Mouse (Mus musculus): ENCODE data around the gene Tmed11.
"Not testable (repeated sequence)": the region's sequence is repeated elsewhere in the genome, so short reads cannot be mapped to it uniquely, and the experiment has no call there.

Tmed11 gene

GRCm38 (mm10) chr5:108795263-108795662, at the start of gene Tmed11:
Gene Tmed11 (minus strand): TSS chr5:108795363.
- not testable (repeated sequence) for DNase-seq (ENCODE audit: low read depth, low spot score)

- peak; percentile 9 for DNase-seq (ENCODE audit: low read depth, low spot score)
Observed at GRCm38 (mm10) chr5:108836156-108836555, 41.0 kb upstream of the Tmed11 start.

GRCm38 (mm10) chr5:108823276-108823675, 28.1 kb upstream of the Tmed11 start:
- no peak for DNase-seq (ENCODE audit: low read depth, low spot score)

GRCm38 (mm10) chr5:108808750-108809149, 13.6 kb upstream of the Tmed11 start, which contains the start of gene Vmn2r8:
Gene Vmn2r8 (minus strand): TSS chr5:108808850.
- not testable (repeated sequence) for DNase-seq (ENCODE audit: low read depth, low spot score)

- no peak for DNase-seq (ENCODE audit: low read depth, low spot score)
Observed at GRCm38 (mm10) chr5:108803646-108804045, 8.5 kb upstream of the Tmed11 start.

- DNase-seq (ENCODE audit: low read depth, low spot score): peak; percentile 2
Observed at GRCm38 (mm10) chr5:108790385-108790784, 4.8 kb downstream of the Tmed11 start.

GRCm38 (mm10) chr5:108774630-108775306, 20.4 kb downstream of the Tmed11 start, which contains the start of gene Rnf212:
Gene Rnf212 (minus strand): TSS chr5:108774982.
- DNase-seq (ENCODE audit: low read depth, low spot score): no peak

- no peak for DNase-seq (ENCODE audit: low read depth, low spot score)
Observed at GRCm38 (mm10) chr5:108760002-108760401, 35.2 kb downstream of the Tmed11 start.

GRCm38 (mm10) chr5:108758396-108758795, 36.8 kb downstream of the Tmed11 start:
- DNase-seq (ENCODE audit: low read depth, low spot score): peak; percentile 16

GRCm38 (mm10) chr5:108751258-108751657, 43.9 kb downstream of the Tmed11 start:
- DNase-seq (ENCODE audit: low read depth, low spot score): not testable (repeated sequence)

GRCm38 (mm10) chr5:108750328-108751210, 44.6 kb downstream of the Tmed11 start:
- DNase-seq (ENCODE audit: low read depth, low spot score): no peak

GRCm38 (mm10) chr5:108744629-108745028, 50.5 kb downstream of the Tmed11 start:
- no peak for DNase-seq (ENCODE audit: low read depth, low spot score)

GRCm38 (mm10) chr5:108743856-108744255, 51.3 kb downstream of the Tmed11 start:
- peak; percentile 25 for DNase-seq (ENCODE audit: low read depth, low spot score)

- no peak for DNase-seq (ENCODE audit: low read depth, low spot score)
Observed at GRCm38 (mm10) chr5:108742596-108742995, 52.6 kb downstream of the Tmed11 start.

GRCm38 (mm10) chr5:108741844-108742243, 53.3 kb downstream of the Tmed11 start:
- no peak for DNase-seq (ENCODE audit: low read depth, low spot score)

- no peak for DNase-seq (ENCODE audit: low read depth, low spot score)
Observed at GRCm38 (mm10) chr5:108727425-108727824, 67.7 kb downstream of the Tmed11 start.

All from forelimb bud, embryonic 11.5 days (tissue).